Mouse (Mus musculus) embryonic facial prominence, embryonic 11.5 days (tissue): ENCODE measurements around the gene Tcf7l2. TPM values are rescaled to one million over a fixed set of nuclear protein-coding genes. Genes with fewer than 3 reads are reported as not detected.

Source experiments
- ATAC-seq: fragments of 200-750 bp; cut with Nextera tagmentation; replicated peaks from 2 replicates; pipeline ENCODE4 v1.8.0; 2017; ENCODE audit warnings: low read depth; ENCODE audit not compliant: insufficient number of reproducible peaks, low FRiP score, low TSS enrichment
- DNase-seq: peaks from one replicate; pipeline ENCODE4 v3.0.0-alpha.2; 2015; ENCODE audit warnings: low spot score
- H3K27ac ChIP-seq: fragments of 300-500 bp; sonication (generic); replicated peaks from 2 replicates; pipeline ENCODE4 v1.5.1; 2014; ENCODE audit warnings: mild to moderate bottlenecking, low read depth, low read length, control low read depth
- H3K27me3 ChIP-seq: fragments of 300-500 bp; sonication (generic); 2 replicates; pipeline ENCODE4 v1.6.1; 2014; ENCODE audit warnings: mild to moderate bottlenecking, low read length, moderate library complexity, mixed read lengths; ENCODE audit not compliant: control insufficient read depth, insufficient read depth
- H3K36me3 ChIP-seq: fragments of 300-500 bp; sonication (generic); replicated peaks from 2 replicates; pipeline ENCODE4 v1.6.1; 2014; ENCODE audit warnings: low read depth, mild to moderate bottlenecking, low read length, moderate library complexity, mixed read lengths; ENCODE audit not compliant: control insufficient read depth, insufficient read depth
- H3K4me1 ChIP-seq: fragments of 300-500 bp; sonication (generic); 2 replicates; pipeline ENCODE4 v1.6.1; 2014; ENCODE audit warnings: low read length, mixed read lengths; ENCODE audit not compliant: control insufficient read depth, insufficient read depth
- H3K4me2 ChIP-seq: fragments of 300-500 bp; sonication (generic); 2 replicates; pipeline ENCODE4 v1.6.1; 2014; ENCODE audit warnings: low read depth, mild to moderate bottlenecking, control low read depth, low read length, moderate library complexity
- H3K4me3 ChIP-seq: fragments of 300-500 bp; sonication (generic); 2 replicates; pipeline ENCODE4 v1.5.1; 2014; ENCODE audit warnings: low read depth, low read length, control low read depth
- H3K9ac ChIP-seq: fragments of 300-500 bp; sonication (generic); replicated peaks from 2 replicates; pipeline ENCODE4 v1.6.1; 2014; ENCODE audit warnings: mild to moderate bottlenecking, control low read depth, low read length
- H3K9me3 ChIP-seq: fragments of 300-500 bp; sonication (generic); replicated peaks from 2 replicates; pipeline ENCODE4 v1.6.1; 2016; ENCODE audit warnings: mild to moderate bottlenecking, low read length, inconsistent platforms, mixed read lengths; ENCODE audit not compliant: control insufficient read depth
- WGBS: fragments of 180-500 bp; shearing (Covaris S2); extraction: QIAGEN DNeasy Blood & Tissue Kit; methylation state at CpG from one replicate; pipeline ENCODE4 v1.1.7; 2014; 5-methylcytosine and 5-hydroxymethylcytosine counted together
- polyA plus RNA-seq: library from polyadenylated mRNA; unstranded; fragments of >200 nt; fragmentation: Nextera tagmentation; extraction: Ambion mirVana; gene quantifications from 2 replicates; pipeline ENCODE4 v1.2.1, GENCODE M21; 2014

The Tcf7l2 gene
- polyA plus RNA-seq, 1 experiment from 2014 or later, result 107 TPM

GRCm38 (mm10) chr19:55744576-55745191 lies 3.1 kb downstream of the Tcf7l2 start:
- peak overlapping the region; percentile 90 for H3K4me2 ChIP-seq
- DNase-seq (no peak), ATAC-seq (no peak)
- WGBS, result under 1% methylated on average over 21 of the region's 21 CpGs
- no peaks in the 10 kb centered on the region for H3K9me3 ChIP-seq
- peaks cover 13% of the 10 kb centered on the region for H3K4me1 ChIP-seq
- peak overlapping the region; percentile 99 for H3K9ac ChIP-seq
- peak overlapping the region; percentile 99; the same call in 1 of the 2 replicates for H3K27ac ChIP-seq
- peak overlapping the region; percentile 79 for H3K4me3 ChIP-seq
- no peaks in the 10 kb centered on the region for H3K27me3 ChIP-seq
- H3K36me3 ChIP-seq, result no peaks in the 10 kb centered on the region

GRCm38 (mm10) chr19:55745192-55745578 lies 3.6 kb downstream of the Tcf7l2 start:
- Histone ChIP-seq H3K27me3 (no peaks in the 10 kb centered on the region), H3K4me2 (peak overlapping the region; percentile 90), H3K4me3 (peak overlapping the region; percentile 79), H3K27ac (peak overlapping the region; percentile 28; the same call in 1 of the 2 replicates), H3K9me3 (no peaks in the 10 kb centered on the region), H3K36me3 (no peaks in the 10 kb centered on the region), H3K4me1 (peaks cover 13% of the 10 kb centered on the region), H3K9ac (peak overlapping the region; percentile 99)
- 4% methylated on average over 9 of the region's 9 CpGs for WGBS
- ATAC-seq (no peak), DNase-seq (no peak)

DNA sequence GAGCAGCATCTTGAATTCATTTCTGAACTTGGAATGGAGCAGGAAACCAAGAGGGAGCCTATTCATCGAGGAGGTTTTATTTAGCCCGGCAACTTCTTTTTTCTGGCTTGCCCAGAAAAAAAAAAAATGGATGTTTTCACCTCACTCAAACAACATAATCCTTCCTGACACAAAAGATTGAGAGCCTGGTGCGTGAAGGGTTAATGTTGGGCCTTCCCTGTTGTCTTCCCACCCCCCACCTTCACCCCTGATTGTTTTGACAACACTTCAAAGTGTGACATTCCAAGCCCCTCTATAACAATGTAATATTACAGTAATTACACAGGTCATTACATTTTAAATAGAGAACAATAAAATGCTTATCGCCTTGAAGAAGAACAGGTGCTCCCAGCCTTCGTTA lies 4.6 kb downstream of the Tcf7l2 start:
- Histone ChIP-seq H3K9ac (no peak overlapping the region), H3K27ac (no peak overlapping the region), H3K9me3 (no peaks in the 10 kb centered on the region), H3K36me3 (no peaks in the 10 kb centered on the region), H3K4me1 (peaks cover 13% of the 10 kb centered on the region), H3K4me2 (peak overlapping the region; percentile 24; the same call in 1 of the 2 replicates), H3K27me3 (no peaks in the 10 kb centered on the region), H3K4me3 (peak overlapping the region; percentile 7; the same call in 1 of the 2 replicates)
- ATAC-seq (no peak), DNase-seq (peak; percentile 48)
- 10% methylated on average over 5 of the region's 5 CpGs for WGBS

DNA sequence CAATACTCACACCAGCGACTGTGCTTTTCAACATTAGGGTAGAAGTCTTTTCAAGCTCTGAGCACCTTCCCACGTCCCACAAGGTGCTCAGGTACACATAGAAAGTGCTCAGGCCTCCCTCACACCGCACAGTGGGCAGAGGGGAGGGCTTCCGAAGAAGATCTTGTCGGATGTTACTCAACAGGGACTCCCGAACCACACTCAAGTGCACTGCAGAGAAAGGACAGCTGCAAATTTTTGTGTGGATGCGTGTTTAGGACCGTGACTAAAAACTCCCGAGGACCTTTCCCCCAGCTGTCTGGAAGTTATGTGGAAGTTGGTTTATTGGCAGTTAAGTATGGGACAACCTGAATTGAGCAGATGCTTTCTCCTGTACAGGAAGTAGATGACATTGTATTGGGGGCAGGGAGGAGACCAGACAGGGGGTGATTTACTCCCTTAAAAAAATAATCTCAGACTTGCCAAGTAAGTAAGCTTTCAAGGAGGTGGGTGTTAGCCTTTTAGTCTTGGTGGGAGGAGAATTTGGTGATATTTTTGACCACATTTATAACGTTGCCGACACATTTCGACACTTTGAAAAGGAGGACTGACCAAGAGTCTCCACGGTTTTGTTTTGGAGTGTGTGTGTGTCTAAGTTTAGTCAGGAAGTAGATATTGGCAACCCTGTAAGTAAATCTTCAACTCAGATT lies 5.8 kb downstream of the Tcf7l2 start:
- no peak overlapping the region for H3K9ac ChIP-seq
- H3K4me2 ChIP-seq, result peak overlapping the region; percentile 0; the same call in 1 of the 2 replicates
- no peak overlapping the region for H3K27ac ChIP-seq

GRCm38 (mm10) chr19:55747926-55748291 lies 6.3 kb downstream of the Tcf7l2 start:
- no peak overlapping the region for H3K27ac ChIP-seq
- no peak overlapping the region; the same call in 1 of the 2 replicates for H3K9ac ChIP-seq
- ATAC-seq, result no peak
- H3K27me3 ChIP-seq, result no peaks in the 10 kb centered on the region
- DNase-seq, result no peak
- WGBS, result 18% methylated on average over 6 of the region's 6 CpGs
- no peaks in the 10 kb centered on the region for H3K9me3 ChIP-seq
- H3K4me1 ChIP-seq, result peaks cover 13% of the 10 kb centered on the region
- H3K36me3 ChIP-seq, result no peaks in the 10 kb centered on the region
- no peak overlapping the region; the same call in 1 of the 2 replicates for H3K4me2 ChIP-seq
- H3K4me3 ChIP-seq, result no peak overlapping the region

More for the DNA sequence above, 5.8 kb downstream of the Tcf7l2 start:
- Histone ChIP-seq H3K9me3 (no peaks in the 10 kb centered on the region), H3K27me3 (no peaks in the 10 kb centered on the region), H3K4me3 (no peak overlapping the region), H3K4me1 (peaks cover 13% of the 10 kb centered on the region), H3K36me3 (no peaks in the 10 kb centered on the region)
- ATAC-seq (no peak), DNase-seq (no peak)
- WGBS, result 17% methylated on average over 13 of the region's 13 CpGs

- H3K9ac ChIP-seq, result peak overlapping the region; percentile 39; the same call in 1 of the 2 replicates
- no peaks in the 10 kb centered on the region for H3K9me3 ChIP-seq
- WGBS, result 6% methylated on average over 6 of the region's 6 CpGs
- H3K4me1 ChIP-seq, result peaks cover 13% of the 10 kb centered on the region
- peak; percentile 74 for DNase-seq
- ATAC-seq, result no peak
- H3K4me2 ChIP-seq, result peak overlapping the region; percentile 24; the same call in 1 of the 2 replicates
- no peaks in the 10 kb centered on the region for H3K36me3 ChIP-seq
- H3K27me3 ChIP-seq, result no peaks in the 10 kb centered on the region
- peak overlapping the region; percentile 52; the same call in 1 of the 2 replicates for H3K27ac ChIP-seq
- 0 out of 2 replicates have a peak overlapping the region, but pooled peaks have one; percentile 5 for H3K4me3 ChIP-seq
Measured at GRCm38 (mm10) chr19:55748801-55749200, 7.2 kb downstream of the Tcf7l2 start.

GRCm38 (mm10) chr19:55749532-55749931 lies 7.9 kb downstream of the Tcf7l2 start:
- H3K9ac ChIP-seq, result peak overlapping the region; percentile 14; the same call in 1 of the 2 replicates
- 0 out of 2 replicates have a peak overlapping the region, but pooled peaks have one; percentile 52 for H3K27ac ChIP-seq
- no peaks in the 10 kb centered on the region for H3K36me3 ChIP-seq
- 0 out of 2 replicates have a peak overlapping the region, but pooled peaks have one; percentile 0 for H3K4me3 ChIP-seq
- H3K4me1 ChIP-seq, result peaks cover 13% of the 10 kb centered on the region
- peak overlapping the region; percentile 30 for H3K4me2 ChIP-seq
- no peak for ATAC-seq
- DNase-seq, result peak; percentile 80
- H3K9me3 ChIP-seq, result no peaks in the 10 kb centered on the region
- H3K27me3 ChIP-seq, result no peaks in the 10 kb centered on the region
- WGBS, result 15% methylated on average over 7 of the region's 7 CpGs

- Histone ChIP-seq H3K4me1 (peaks cover 13% of the 10 kb centered on the region), H3K9ac (no peak overlapping the region), H3K4me3 (no peak overlapping the region), H3K9me3 (no peaks in the 10 kb centered on the region), H3K36me3 (no peaks in the 10 kb centered on the region), H3K27me3 (no peaks in the 10 kb centered on the region), H3K4me2 (no peak overlapping the region), H3K27ac (no peak overlapping the region)
- ATAC-seq, result no peak
- 25% methylated on average over 13 of the region's 13 CpGs for WGBS
- DNase-seq, result no peak
Measured at GRCm38 (mm10) chr19:55750048-55750447, 8.4 kb downstream of the Tcf7l2 start.
